Mouse (Mus musculus) forelimb bud, embryonic 11.5 days (tissue): ENCODE measurements at regions not wholly inside any gene's neighbourhood (a gene's known extent, or its start where the extent isn't known, plus 50 kb on each side); places are given as distances from the start of the nearest gene placed in this dataset.
A peak's percentile ranks its signal among the peaks of the same experiment; 100 is the strongest.

Experiments
- DNase-seq: peaks from one replicate; pipeline ENCODE4 v3.0.0-alpha.2; 2012; ENCODE audit warnings: low read depth, low spot score

DNA sequence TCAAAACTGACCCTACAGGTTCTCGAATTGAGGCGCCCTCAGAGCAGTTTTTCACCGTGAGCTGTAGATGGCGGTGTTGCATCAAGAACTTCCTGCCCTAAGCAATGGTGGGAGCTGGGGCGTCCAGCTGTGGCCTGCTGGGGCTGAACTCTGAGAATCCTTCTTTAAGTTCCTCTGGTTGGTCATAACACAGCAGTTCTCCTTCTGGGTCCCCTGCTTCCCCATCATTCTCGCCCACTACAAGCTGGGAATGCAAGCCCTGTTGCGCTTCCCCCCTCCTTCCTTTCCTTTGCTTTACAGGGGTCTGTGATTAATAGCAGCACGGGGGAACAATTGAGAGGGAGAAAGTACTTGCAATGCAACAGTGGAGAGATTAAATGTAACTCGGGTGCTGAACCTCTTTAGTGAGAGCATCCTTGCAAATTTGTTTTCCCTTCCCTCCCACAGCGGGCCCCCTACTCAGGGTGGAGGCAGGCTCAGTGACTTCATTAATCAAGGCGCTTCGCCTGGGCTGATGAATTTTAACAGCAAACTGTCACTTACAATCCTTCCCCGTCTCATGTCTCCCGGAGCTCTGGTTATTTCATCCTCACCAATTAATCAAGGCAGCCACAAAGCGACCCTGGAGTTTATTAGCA lies 794.3 kb upstream of the Api5 start:
- DNase-seq = peak; percentile 84

DNA sequence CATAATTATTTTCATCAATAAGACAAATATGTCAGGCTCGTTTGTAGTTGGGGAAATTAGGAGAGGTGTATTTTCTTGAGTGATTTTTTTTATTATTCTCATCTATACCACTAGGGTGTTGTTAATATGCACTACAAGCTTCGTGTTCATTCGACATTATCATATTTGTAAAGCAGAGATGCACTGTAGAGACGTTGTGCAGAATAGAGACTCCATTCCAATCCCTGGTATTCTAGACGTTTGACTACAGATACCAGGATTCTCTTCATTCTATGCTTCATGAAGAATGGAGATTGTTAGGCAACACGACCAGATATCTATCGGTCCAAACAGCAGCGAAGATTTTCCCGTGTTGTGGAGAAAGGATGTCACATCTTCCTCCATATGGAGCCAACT lies 793.8 kb upstream of the Api5 start:
- no peak for DNase-seq

DNA sequence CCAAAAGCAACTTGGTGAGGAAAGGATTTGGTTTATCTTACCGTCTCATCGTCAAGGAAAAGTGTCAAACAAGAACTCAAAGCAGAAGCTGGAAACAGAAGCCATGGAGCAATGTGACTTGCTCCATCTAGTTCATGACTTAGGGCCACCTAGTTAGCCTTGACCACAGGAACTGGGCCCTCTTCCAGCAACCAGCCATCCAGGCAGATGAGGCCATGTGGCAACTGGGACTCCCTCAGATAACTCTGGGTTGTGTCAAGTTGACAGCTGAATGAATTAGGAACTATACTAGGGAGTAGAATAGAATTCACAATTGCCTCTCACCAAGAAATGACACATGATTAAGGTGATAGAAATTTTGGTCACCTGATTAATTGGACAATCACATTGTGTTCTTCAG lies 791.5 kb upstream of the Api5 start:
- no peak for DNase-seq

- DNase-seq = peak; percentile 8
These were observed 772.4 kb upstream of the Api5 start for GRCm38 (mm10) chr2:95210216-95210941.
